Mouse (Mus musculus) lung, embryonic 14.5 days (tissue): ENCODE measurements around the gene Ermap. TPM values are rescaled to one million over a fixed set of nuclear protein-coding genes. Genes with fewer than 3 reads are reported as not detected.
A peak's percentile ranks its signal among the peaks of the same experiment; 100 is the strongest.

ENCODE experiments used
- ATAC-seq: fragments of 200-750 bp; cut with Nextera tagmentation; 2 replicates; pipeline ENCODE4 v1.8.0; 2017; ENCODE audit warnings: mild to moderate bottlenecking, moderate TSS enrichment, moderate library complexity; ENCODE audit not compliant: insufficient read depth
- DNase-seq: peaks from one replicate; pipeline ENCODE4 v3.0.0-alpha.2; 2015
- H3K27ac ChIP-seq: fragments of 300-500 bp; sonication (generic); 2 replicates; pipeline ENCODE4 v1.5.1; 2014; ENCODE audit warnings: low read depth, mild to moderate bottlenecking, moderate library complexity
- H3K27me3 ChIP-seq: fragments of 300-500 bp; sonication (generic); 2 replicates; pipeline ENCODE4 v1.6.1; 2014; ENCODE audit warnings: low read length, control low read depth; ENCODE audit not compliant: insufficient read depth
- H3K36me3 ChIP-seq: fragments of 300-500 bp; sonication (generic); 2 replicates; pipeline ENCODE4 v1.6.1; 2014; ENCODE audit warnings: control low read depth; ENCODE audit not compliant: insufficient read depth
- H3K4me1 ChIP-seq: fragments of 300-500 bp; sonication (generic); 2 replicates; pipeline ENCODE4 v1.6.1; 2014; ENCODE audit warnings: antibody characterized with exemption, control low read depth; ENCODE audit not compliant: insufficient read depth
- H3K4me2 ChIP-seq: fragments of 300-500 bp; sonication (generic); 2 replicates; pipeline ENCODE4 v1.6.1; 2014; ENCODE audit warnings: mild to moderate bottlenecking
- H3K4me3 ChIP-seq: fragments of 300-500 bp; sonication (generic); 2 replicates; pipeline ENCODE4 v1.5.1; 2014; ENCODE audit warnings: low read depth, low read length
- H3K9ac ChIP-seq: fragments of 300-500 bp; sonication (generic); 2 replicates; pipeline ENCODE4 v1.6.1; 2014
- H3K9me3 ChIP-seq: fragments of 300-500 bp; sonication (generic); 2 replicates; pipeline ENCODE4 v1.6.1; 2016; ENCODE audit warnings: low read depth, low read length, control low read depth
- CTCF ChIP-seq: IDR thresholded peaks from 2 replicates; pipeline ENCODE4 v1.5.1; 2016; ENCODE audit warnings: antibody characterized with exemption, low read depth
- WGBS: fragments of 180-500 bp; shearing (Covaris S2); extraction: QIAGEN DNeasy Blood & Tissue Kit; methylation state at CpG from one replicate; pipeline ENCODE4 v1.1.7; 2014; 5-methylcytosine and 5-hydroxymethylcytosine counted together
- polyA plus RNA-seq: library from polyadenylated mRNA; unstranded; fragments of >200 nt; fragmentation: Nextera tagmentation; extraction: Ambion mirVana; gene quantifications from 2 replicates; pipeline ENCODE4 v1.2.1, GENCODE M21; 2014

Gene Ermap
- polyA plus RNA-seq, 1 experiment from 2014 or later, result 0.79 TPM

DNA sequence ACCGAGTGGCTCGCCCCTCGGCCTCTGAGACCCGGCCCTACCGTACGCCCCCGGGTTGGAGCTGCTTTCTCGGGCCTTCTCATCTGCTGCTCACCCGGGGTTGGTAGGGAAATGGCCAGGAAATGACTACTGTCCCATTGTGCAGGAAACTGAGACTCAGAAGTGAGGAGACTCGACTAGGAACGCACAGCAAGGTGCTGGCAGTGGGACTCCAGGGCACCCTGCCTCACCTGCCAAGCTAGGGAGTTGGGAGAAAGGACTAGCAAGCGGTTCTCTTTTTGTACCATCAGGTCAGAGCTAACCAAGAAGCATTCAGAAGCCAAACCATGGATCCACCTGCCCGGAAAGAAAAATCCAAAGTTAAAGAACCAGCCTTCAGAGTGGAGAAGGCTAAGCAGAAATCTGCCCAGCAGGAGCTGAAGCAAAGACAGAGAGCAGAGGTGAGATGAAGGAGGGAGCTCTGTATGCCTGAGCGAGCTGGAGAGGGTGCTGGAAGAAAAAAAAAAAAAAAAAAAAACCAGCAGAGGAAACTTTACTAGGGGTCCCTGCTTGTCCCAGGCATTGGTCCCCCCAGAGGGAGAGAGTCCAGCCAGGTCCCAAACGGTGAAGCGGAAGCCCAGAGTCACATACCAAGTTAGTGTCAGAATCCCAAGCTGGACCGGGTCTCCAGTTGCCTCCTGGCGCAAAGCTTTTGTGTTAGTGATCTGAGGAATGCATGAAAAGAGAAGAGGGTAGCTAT lies 5.9 kb upstream of the Ermap start:
- Histone ChIP-seq H3K4me3 (peak overlapping the region; percentile 72), H3K27ac (peak overlapping the region; percentile 63), H3K4me2 (peak overlapping the region; percentile 63), H3K9me3 (no peaks in the 10 kb centered on the region), H3K27me3 (no peaks in the 10 kb centered on the region), H3K9ac (peak overlapping the region; percentile 79), H3K4me1 (peaks cover 5% of the 10 kb centered on the region), H3K36me3 (peaks cover 8% of the 10 kb centered on the region; the same call in 1 of the 2 replicates)
- WGBS, result 9% methylated on average over 18 of the region's 18 CpGs
- no peak for TF ChIP-seq CTCF
- peak; percentile 23 for DNase-seq
- peak; percentile 4; the same call in 1 of the 2 replicates for ATAC-seq

DNA sequence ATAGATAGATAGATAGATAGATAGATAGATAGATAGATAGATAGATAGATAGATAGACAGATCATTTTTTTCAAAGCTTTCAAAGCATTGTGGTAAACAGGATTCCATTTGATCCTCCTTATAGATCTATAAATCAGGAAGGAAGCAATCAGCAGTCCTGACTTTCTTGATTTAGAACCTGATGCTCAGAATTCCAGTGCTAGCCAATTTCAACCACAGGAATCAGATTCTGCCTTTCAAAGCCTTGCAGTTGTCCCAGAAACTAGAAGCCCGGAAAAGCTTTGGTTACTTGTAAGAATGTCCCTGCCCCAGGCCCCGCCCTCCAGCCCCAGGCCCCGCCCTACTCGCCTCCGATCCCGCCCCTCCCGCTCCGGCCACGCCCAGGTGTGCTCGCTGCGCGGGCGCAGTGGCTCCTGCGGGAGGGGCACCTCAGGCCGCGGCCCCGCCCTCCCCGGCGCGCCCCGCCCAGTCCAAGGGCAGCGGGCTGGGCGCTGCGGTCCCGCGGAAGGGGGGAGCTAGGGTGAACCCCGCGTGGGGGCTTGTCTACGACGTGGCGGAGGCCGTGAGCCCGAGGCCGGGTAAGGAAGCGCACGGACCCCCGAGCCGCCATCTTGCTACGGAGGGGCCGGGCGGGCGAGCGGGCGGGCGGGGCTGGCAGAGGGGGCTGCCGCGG lies 5.2 kb upstream of the Ermap start, which contains the start of gene Svbp:
Gene Svbp (plus strand): TSS at position 398 of the 673 bp plus-strand sequence.
- peak; percentile 93 for DNase-seq
- Histone ChIP-seq H3K9ac (peak within 1 kb of the TSS; percentile 79), H3K4me3 (peak within 1 kb of the TSS; percentile 72), H3K27me3 (no peaks in the 10 kb centered on the region), H3K36me3 (peaks cover 7% of the 10 kb centered on the region; the same call in 1 of the 2 replicates), H3K4me2 (peak within 1 kb of the TSS; percentile 63), H3K9me3 (no peaks in the 10 kb centered on the region), H3K27ac (peak within 1 kb of the TSS; percentile 63), H3K4me1 (peaks cover 5% of the 10 kb centered on the region)
- ATAC-seq, result peak; percentile 91
- no peak for TF ChIP-seq CTCF
- 1% methylated on average over 47 of the region's 47 CpGs for WGBS

DNA sequence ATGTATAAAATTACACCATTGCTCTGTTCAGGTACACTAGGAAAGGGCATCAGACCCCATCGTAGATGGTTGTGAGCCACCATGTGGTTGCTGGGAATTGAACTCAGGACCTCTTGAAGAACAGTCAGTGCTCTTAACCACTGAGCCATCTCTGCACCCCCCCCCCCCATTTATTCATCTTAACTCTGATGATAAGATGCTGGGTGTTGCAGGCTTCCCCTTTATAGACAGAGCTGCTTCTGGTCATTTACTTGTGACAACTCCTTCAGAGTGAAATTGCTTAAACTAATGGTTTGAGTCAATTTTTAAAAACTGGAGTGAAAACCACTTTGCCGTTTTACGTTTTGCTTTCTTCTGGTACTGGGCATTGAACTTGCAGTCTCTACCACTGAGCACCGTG lies 2.9 kb upstream of the Ermap start:
- no peak overlapping the region for H3K27ac ChIP-seq
- H3K27me3 ChIP-seq, result no peaks in the 10 kb centered on the region
- H3K36me3 ChIP-seq, result 0 out of 2 replicates have a peak, but pooled peaks cover 4% of the 10 kb centered on the region
- no peak overlapping the region for H3K4me2 ChIP-seq
- ATAC-seq (no peak), DNase-seq (no peak)
- no peaks in the 10 kb centered on the region for H3K9me3 ChIP-seq
- no peak overlapping the region for H3K9ac ChIP-seq
- H3K4me3 ChIP-seq, result no peak overlapping the region
- no peak for TF ChIP-seq CTCF
- 85% methylated on average over 4 of the region's 4 CpGs for WGBS
- H3K4me1 ChIP-seq, result peaks cover 4% of the 10 kb centered on the region

DNA sequence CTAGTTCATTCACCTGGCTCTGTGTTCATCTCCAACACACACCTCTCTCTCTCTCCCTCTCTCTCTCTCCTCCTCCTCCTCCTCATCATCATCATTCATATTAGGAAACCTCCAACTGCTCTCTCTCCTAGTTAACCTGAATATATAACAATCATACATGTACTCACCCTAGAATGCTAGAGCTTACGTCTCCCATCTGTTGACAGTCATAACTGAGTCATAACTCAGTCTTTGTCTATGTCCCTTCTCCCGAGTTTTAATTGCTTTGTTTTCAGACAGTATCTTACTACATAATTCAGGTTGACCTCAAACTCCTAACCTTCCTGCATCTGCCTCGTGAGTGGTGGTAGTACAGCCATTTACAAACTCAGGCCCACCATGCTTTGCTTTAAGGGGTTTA lies 1.5 kb upstream of the Ermap start:
- Histone ChIP-seq H3K27me3 (no peaks in the 10 kb centered on the region), H3K4me2 (no peak overlapping the region; the same call in 1 of the 2 replicates), H3K4me3 (no peak overlapping the region), H3K9me3 (no peaks in the 10 kb centered on the region), H3K4me1 (no peaks in the 10 kb centered on the region), H3K36me3 (no peaks in the 10 kb centered on the region), H3K9ac (no peak overlapping the region), H3K27ac (no peak overlapping the region; the same call in 1 of the 2 replicates)
- no peak for DNase-seq
- ATAC-seq, result no peak
- no peak for TF ChIP-seq CTCF
- WGBS, result 51% methylated on average over 3 of the region's 3 CpGs

DNA sequence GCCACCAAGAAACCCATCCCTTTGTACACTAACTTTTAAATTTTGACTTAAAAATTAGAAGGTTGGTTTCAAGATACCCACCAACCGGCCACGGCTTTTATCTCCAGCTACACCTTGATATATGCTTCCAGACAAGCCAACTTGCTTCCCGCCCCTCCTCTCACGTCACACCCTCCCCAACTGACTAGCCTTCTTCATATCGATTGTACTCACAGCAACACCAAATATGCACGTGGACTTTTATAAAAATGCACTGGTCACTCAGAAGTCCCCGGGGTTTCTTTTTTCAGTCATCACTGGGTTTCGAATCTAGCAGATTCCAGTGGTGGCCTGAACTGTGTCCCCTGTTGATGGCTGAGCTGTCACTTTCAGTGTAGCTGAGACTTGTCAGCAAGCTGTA lies 807 bp upstream of the Ermap start:
- no peak for TF ChIP-seq CTCF
- no peak overlapping the region for H3K9ac ChIP-seq
- ATAC-seq (no peak), DNase-seq (no peak)
- no peak overlapping the region for H3K4me3 ChIP-seq
- no peaks in the 10 kb centered on the region for H3K9me3 ChIP-seq
- no peaks in the 10 kb centered on the region for H3K36me3 ChIP-seq
- H3K27ac ChIP-seq, result peak overlapping the region; percentile 60; the same call in 1 of the 2 replicates
- 74% methylated on average over 8 of the region's 8 CpGs for WGBS
- H3K4me1 ChIP-seq, result no peaks in the 10 kb centered on the region
- peak overlapping the region; percentile 15; the same call in 1 of the 2 replicates for H3K4me2 ChIP-seq
- H3K27me3 ChIP-seq, result no peaks in the 10 kb centered on the region

DNA sequence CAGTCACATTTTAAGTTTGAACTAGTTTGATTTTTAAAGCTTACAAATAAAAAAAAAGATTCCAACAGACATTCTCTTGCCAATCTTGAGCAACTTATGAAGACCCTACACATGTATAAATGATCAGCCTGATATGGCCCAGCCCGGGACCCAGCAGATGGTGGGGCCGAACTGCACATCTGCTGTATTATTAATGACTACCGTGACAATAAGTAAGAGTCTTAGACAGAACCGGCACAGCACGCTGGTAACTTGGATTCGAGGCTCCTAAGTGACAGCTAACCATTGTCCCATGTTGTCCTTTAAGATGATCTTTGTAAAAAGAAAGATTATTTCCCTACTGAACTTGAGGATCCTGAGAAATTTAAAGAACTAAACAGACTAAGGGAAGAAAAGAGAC lies 419 bp downstream of the Ermap start:
- Histone ChIP-seq H3K27me3 (no peaks in the 10 kb centered on the region), H3K4me2 (no peak overlapping the region), H3K27ac (0 out of 2 replicates have a peak overlapping the region, but pooled peaks have one; percentile 15), H3K9me3 (no peaks in the 10 kb centered on the region), H3K4me3 (peak overlapping the region; percentile 22; the same call in 1 of the 2 replicates), H3K36me3 (no peaks in the 10 kb centered on the region), H3K4me1 (no peaks in the 10 kb centered on the region), H3K9ac (peak overlapping the region; percentile 6; the same call in 1 of the 2 replicates)
- no peak for TF ChIP-seq CTCF
- ATAC-seq (no peak), DNase-seq (no peak)
- 71% methylated on average over 6 of the region's 6 CpGs for WGBS
